Mouse (Mus musculus) brain, embryonic 14.5 days (tissue): ENCODE measurements around the gene Wdr27.

ENCODE experiments used
- CTCF ChIP-seq: fragments of 200-500 bp; IDR thresholded peaks from 2 replicates; pipeline ENCODE4 v1.5.1; 2012; ENCODE audit warnings: inconsistent platforms, mild to moderate bottlenecking, moderate library complexity, borderline replicate concordance; ENCODE audit not compliant: insufficient read depth, insufficient read length; ENCODE audit errors: extremely low read depth
- POLR2A ChIP-seq: fragments of 200-500 bp; IDR thresholded peaks from 2 replicates; pipeline ENCODE4 v1.6.1; 2012; ENCODE audit warnings: mild to moderate bottlenecking, inconsistent platforms, borderline replicate concordance; ENCODE audit not compliant: poor library complexity, insufficient read depth, insufficient read length, severe bottlenecking; ENCODE audit errors: extremely low read depth

GRCm38 (mm10) chr17:14860220-14860619 lies 82.7 kb downstream of the Wdr27 start:
- no peak for TF ChIP-seq CTCF
- TF ChIP-seq POLR2A = no peak
